Mouse (Mus musculus): ENCODE measurements around the gene Pofut1.

Pofut1 gene

GRCm38 (mm10) chr2:153290938-153291928 lies 49.9 kb downstream of the Pofut1 start, which contains the start of gene Kif3b:
Gene Kif3b, plus strand, starts transcription at chr2:153291413.
- peak; percentile 79 to 83 for DNase-seq (ENCODE audit: low spot score in 2 of 2)

DNA sequence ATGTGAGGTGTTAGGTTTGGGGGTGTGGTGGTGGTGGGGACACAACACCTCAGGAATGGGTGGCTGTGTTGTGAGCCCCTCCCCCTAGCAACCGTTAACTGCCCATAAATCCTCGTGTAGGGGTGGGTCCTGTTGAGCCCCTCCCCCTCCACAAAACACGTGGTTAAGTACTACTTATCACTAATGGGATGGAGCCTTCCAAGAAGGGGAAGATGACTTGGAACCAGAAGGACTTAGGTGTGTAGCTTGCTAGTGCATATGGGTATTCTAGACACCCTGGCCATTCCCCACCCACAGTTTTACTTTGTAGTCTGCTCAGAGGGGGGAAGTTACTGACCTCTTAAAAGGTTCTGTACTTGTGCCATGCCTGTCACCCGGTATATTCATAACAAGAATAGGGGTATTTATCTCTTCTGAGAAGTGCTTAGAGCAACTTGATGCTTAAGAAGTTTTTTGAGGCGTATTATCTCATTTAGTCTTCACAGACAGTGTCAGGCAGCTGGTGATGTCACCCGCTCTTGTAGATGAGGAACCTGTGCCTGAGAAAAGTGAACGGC lies 51.0 kb downstream of the Pofut1 start:
- DNase-seq (ENCODE audit: low spot score in 2 of 2): no peak

- DNase-seq (ENCODE audit: low spot score in 2 of 2): no peak
These were observed 53.9 kb downstream of the Pofut1 start for GRCm38 (mm10) chr2:153295196-153295595.

DNA sequence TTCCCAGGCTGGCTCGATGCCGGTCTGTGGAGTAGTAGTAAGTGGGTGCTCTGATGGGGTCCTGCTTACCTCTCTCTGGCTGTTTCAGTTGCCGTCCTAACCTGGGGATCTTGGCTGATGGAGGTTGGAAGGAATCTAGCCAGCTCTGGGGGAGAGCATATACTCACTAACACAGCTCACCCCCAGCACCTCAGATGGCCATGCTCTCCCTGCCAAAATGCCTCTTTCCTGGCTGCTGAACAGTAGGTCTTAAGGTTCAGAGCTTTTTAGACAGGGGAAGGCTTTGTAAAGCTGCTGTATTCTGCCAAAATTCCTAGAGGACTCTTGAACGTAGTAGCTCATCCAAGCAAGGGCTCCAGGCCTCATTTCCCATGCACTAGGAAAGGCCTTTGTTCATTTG lies 56.4 kb downstream of the Pofut1 start:
- DNase-seq (ENCODE audit: low spot score in 2 of 2): no peak

DNA sequence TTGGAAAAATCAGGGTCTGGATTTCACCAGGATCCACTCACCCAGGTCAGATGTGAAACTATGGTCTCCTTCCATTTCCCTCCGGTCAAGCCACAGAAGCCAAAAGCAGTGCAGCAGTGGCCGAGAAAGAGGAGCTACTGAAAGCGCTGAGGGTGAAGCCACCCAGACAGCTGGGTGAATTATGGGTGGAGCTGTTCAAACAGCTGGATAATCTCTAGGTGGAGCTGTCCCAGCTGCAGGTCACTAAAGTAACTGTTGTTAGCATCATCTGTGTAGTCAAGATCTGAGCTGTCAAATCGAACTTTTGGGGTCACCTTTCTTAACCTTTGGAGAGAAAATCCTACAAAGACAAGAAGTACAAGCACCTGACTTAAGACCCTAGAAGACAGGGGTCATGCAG lies 57.1 kb downstream of the Pofut1 start:
- DNase-seq (ENCODE audit: low spot score in 2 of 2): no peak

DNA sequence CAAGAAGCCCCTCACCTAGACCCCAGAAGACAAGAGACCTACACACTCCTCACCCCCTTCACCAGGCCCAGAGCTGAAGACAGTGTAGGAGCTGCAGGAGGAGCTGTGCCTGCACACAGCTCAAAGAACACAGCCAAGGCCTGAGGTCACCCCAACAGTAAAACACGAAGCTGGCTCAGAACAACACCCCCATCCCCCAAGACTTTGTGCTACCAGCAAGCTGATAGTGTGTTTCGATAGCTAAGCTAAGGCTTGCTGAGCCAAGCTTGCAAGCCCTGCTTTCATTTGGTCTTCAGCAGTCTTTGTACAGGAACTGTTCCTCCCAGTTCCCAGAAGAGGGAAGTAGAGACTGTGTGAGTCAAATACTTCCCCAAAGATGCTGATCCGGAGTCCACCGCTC lies 57.5 kb downstream of the Pofut1 start:
- no peak for DNase-seq (ENCODE audit: low spot score in 2 of 2)

DNA sequence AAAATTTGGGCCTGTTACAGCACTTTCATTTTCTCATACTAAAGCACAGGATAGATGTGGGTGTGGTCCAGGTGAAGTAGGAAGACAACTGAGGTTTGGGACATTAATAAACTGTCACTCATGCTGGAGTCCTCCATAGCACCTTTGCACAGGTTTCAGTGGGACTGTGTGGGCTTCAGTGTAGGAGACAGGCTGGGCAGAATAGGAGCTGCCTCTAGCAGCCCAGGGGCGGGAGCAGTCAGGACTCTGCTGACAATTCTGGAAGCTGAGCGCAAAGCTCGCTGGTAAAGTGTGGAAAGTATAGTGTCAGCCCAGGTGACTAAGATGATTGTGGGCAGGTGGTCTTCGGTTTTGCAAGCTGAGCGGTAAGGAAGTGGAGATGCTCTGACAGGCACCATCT lies 59.8 kb downstream of the Pofut1 start:
- no peak for DNase-seq (ENCODE audit: low spot score in 2 of 2)

DNA sequence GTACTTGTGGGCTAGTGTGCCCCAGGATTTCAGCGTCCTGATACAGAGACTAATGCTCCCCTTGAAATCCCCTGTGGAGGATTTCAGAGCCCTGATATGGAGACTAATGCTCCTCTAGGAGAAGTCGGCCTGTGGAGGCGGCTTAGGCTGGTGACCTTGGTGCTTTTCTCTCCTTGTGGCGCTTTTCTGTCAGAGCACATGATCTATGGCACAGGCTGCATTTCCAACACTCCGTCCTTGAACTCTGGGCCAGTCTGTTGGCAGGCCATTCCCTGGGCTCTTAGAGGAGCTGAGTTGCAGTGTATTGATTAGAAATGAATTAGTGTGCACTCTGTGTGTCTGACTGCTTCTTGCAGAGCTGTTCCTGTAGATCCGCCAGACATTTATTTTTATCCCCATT lies 63.9 kb downstream of the Pofut1 start:
- DNase-seq (ENCODE audit: low spot score in 2 of 2): no peak

GRCm38 (mm10) chr2:153308586-153308985 lies 67.3 kb downstream of the Pofut1 start:
- DNase-seq (ENCODE audit: low spot score in 2 of 2): no peak

DNA sequence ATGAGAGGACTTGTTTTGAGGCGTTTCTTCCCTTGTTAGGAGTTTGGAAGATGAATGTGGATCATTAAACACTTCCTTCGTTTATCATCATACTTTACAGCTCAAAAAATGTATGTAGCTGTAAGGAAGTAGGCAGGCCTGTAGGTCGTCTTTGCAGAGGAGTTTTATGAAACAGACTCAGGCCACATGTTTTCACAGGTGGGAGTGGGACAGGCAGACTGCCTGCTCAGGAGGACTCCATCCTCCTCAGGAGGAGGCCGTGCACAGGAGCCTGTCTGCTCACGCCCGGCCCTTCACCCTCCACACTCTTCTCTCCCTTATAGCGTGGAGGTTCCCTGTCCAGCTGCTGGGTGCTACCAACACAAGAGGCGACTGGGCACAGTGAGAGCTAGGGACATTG lies 67.8 kb downstream of the Pofut1 start:
- no peak for DNase-seq (ENCODE audit: low spot score in 2 of 2)

DNA sequence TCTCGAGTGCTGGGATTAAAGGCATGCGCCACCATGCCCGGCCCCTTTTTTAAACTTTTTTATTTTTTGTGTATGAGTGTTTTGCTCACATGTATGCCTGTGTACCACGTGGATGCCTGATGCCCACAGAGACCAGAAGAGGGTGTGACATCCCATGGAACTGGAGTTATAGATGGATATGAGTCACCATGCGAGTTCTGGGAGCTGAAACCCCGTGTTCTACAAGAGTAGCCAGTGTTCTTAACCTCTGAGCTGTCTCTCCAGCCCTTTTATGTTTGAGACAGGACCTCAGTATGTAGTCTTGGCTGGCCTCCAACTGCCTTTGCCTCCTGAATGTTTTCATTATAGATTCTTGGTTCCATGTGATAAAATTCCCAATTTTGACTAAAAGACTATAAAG lies 68.9 kb downstream of the Pofut1 start:
- no peak for DNase-seq (ENCODE audit: low spot score in 2 of 2)

DNA sequence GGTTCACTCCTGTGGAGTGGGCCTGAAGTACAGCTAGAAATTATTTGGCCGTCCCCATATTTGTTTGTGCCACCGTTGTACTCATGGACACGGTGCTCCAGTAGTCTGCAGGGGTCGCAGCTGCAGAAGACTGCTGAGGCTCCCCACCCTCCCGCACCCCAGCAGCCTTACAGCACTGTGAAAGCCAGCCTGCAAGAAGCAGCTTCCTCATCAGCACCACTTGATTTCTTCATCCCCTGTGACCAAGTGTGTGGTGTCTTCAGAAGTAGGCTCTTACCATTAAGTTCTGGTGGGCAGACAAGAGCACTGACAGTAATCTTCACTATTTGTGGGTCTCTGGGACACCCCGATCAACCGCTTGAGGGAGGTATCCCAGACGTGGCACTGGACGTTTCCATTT lies 71.6 kb downstream of the Pofut1 start:
- no peak for DNase-seq (ENCODE audit: low spot score in 2 of 2)

DNA sequence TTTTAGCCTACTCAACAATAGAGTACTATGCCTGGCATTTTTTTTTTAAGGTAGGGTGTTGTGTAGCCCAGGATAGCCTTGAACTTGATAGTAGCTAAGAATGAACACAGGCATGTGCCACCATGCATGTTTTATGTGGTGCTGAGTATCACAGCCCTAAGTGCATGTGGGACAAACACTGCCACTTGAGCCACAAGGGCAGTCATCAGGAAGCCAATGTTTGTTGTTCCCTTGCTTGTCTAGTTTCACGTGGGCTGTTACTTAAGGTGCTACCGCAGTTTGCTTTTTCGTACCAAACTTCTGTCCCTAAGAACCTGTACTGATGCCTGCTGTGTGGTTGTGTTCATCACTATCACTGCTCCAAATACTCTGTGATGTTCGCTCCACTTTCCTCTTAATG lies 77.1 kb downstream of the Pofut1 start:
- no peak for DNase-seq (ENCODE audit: low spot score in 2 of 2)

DNA sequence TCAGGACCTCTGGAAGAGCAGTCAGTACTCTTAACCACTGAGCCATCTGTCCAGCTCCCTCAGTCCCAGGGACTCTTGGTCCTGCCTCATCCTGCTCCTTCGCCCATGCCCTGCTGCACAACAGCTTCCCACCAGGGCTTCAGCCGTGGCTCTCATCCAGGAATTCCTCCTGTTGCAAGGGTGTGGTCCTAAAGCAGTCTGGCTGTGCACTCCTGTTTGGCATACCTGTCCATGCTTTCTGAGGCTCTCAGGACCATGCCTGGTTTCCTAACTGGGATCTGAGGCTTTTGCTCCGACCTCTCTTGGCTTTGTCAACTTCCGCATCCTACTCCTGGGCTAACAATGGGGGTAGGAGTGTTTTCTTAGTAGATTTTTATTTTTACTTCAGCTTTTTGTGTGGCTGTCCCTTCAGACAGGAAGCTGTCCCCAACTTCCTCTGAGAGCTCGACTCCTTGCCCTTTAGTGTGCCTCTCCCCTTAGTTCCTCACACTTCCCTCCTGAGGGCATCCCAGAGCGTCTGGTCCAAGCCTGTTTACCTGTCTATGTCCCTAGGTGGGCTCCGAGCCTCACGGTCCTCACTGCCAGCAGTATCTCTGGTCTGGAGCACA lies 77.8 kb downstream of the Pofut1 start:
- DNase-seq (ENCODE audit: low spot score in 2 of 2): no peak
